Mouse (Mus musculus) regulatory T cell (primary cell): ENCODE results near the gene Tspoap1.

Source experiments
- in situ Hi-C: fragments of 300-600 bp; cut with MboI, MseI; formaldehyde crosslinking; loops from one replicate; pipeline ENCODE4 v1.15.1; 2025; ENCODE audit warnings: high pct_unique_total_duplicates

Tspoap1 gene

GRCm38 (mm10) chr11:87758957-87759608 lies 1.3 kb upstream of the Tspoap1 start:
- in situ Hi-C loops: no loop called here

DNA sequence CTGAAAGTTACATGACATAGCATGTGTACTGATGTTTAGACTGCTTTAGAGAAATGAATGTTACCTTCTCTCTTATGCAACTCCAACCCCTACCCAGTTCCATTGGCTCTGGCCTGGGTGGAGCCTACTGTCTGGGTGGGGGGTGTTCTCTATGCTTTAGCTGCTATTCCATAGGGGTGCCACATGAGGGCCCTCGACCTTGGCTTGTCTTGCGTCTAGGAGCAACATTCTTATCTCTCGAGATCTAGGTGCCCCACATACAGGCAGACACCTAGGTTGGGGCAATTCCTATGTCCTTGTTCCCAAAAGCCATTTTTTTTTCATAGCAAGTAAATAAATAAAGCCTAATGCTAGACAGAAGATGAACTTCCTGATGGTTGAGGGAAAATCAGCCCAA lies 734 bp upstream of the Tspoap1 start:
- in situ Hi-C loops: no loop called here

GRCm38 (mm10) chr11:87761181-87761721 lies 910 bp downstream of the Tspoap1 start:
- in situ Hi-C loops: no loop called here

GRCm38 (mm10) chr11:87761806-87762701 lies 1.7 kb downstream of the Tspoap1 start:
- in situ Hi-C loops: no loop called here

DNA sequence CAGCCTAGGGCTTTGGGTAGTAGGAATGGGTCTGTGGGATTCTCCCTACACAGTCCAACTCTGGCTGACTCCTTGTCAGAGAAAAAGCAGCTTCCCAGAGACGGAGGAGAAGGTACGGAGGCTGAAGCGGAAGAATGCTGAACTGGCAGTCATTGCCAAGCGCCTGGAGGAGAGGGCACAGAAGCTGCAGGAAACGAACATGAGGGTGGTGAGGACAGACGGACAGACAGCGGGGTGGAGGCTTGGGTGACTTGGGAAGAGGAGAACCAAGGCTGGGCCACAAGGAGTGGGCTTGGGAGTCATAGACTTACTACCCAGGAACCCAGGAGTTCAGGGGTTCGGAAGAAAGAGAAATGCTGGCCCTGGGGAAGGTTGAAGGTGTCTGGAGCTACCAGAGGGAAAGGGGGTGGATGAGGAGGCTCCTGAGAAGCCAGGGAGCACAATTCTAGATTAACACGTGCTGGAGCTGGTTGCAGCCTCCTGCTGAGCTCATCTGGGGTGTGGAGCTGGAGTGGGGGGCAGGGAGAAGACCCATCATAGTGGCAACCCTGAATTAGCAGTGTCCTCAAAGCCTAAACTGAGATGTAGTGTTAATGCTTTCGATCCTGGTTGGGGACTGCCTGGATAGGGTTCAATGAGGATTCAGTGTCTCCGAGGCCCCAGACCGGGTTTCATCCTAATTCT lies 2.5 kb downstream of the Tspoap1 start:
- in situ Hi-C loops: no loop called here

DNA sequence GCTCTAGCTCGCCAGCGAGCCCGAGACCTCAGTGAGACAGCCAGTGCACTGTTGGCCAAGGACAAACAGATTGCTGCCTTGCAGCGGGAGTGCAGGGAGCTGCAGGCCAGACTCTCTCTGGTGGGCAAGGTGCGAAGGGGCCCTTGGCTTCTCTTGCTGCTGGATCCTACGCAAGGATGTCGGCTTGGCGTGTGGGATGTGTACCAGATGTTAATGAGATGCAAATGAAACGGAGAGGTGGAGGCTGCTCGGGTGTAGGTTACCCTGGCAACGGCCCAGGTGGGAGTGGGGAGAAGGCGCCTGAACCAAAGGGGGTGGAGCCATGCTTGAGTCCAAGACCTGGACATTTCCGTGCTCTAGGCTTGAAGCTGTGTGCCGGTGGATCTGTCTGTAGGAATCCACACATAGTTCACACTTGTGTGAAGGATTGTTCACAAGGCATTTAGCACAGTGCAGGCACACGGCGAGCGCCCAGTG lies 3.2 kb downstream of the Tspoap1 start:
- in situ Hi-C loops: no loop called here

GRCm38 (mm10) chr11:87763988-87764876 lies 3.9 kb downstream of the Tspoap1 start:
- in situ Hi-C loops: no loop called here

DNA sequence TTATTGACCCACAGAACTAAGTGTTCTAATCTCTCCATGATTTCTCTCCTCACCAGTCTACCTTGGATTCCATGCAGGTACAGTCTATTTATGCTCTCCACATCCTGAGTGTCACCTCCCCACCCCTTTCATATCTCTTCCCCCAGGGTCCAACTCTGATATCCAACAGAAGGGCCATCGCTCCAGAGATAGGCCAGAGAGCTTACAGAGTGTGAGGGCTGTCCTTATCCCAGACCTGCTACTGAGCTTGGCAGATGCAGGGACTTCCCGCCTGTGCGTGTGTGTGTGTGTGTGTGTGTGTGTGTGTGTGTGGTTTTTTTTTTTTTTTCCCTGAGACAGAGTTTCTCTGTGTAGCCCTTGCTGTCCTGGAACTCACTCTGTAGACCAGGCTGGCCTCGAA lies 8.4 kb downstream of the Tspoap1 start:
- in situ Hi-C loops: loop anchor here (5.0 kb wide), 1 partner anchor 41 kb away; no protein-coding TSS in a partner anchor

- in situ Hi-C loops: no loop called here
Observed at GRCm38 (mm10) chr11:87770989-87771388, 10.6 kb downstream of the Tspoap1 start.

DNA sequence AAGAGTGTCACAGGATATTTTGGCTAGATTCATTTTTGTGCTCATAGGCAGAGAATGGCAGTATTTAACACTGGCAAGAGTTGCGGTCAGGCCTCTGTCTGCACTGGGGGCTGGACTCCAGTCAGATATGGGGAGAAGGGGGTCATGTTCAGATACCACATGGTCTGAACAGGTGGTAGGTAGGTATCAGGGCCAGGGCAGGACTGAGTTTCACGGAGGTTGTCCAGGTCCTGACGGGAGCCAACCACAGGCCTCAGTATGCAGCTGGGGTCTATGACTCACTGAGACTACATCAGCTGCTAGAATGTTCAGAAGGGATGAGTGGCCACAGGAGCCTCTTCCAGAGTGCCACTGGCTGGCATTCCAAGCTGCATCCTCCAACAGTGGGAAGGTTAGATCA lies 12.0 kb downstream of the Tspoap1 start:
- in situ Hi-C loops: no loop called here

DNA sequence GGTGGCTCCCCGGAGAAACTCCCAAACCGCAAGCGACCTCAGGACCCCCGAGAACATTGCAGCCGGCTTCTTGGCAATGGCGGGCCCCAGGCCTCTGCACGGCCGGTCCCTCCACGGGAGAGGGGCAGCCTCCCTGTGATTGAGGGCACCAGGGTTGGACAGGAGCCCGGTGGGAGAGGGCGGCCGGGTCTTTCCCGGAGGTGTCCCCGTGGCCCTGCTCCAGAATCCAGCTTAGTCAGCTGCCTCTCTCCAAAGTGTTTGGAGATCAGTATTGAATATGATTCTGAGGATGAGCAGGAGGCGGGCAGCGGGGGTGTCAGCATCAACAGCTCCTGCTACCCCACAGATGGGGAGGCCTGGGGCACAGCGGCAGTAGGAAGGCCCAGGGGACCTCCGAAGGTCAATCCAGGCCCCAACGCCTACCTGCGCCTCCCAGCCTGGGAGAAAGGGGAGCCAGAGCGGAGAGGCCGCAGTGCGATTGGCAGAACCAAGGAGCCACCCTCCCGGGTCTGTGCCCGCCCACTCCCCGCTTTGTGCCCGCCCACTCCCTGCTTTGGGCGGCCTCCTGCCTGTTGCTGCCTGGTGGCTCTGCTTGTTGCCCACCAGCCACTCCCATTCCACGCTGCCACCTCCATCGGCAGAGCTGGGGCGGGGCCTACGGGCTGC lies 17.9 kb downstream of the Tspoap1 start:
- in situ Hi-C loops: no loop called here

DNA sequence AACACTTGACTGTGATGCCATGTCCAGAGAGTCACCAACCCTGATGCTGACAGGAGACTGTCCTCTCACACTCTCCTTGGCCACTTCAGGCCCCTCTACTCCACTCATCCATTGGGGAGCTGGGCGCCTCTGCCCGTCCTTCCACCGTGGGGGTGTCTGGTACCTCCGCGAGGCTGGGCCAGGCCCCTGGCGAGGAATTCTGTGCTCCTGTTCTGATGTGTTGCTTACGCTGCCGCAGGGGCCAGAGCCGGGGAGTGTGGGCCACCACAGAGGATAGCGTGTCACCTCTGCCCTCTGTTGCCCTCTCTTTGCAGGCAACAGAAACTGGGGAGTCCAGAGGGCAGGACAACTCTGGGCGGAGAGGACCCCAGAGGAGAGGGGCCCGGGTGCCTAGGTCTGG lies 18.6 kb downstream of the Tspoap1 start:
- in situ Hi-C loops: no loop called here

GRCm38 (mm10) chr11:87779392-87779791 lies 19.1 kb downstream of the Tspoap1 start:
- in situ Hi-C loops: no loop called here

DNA sequence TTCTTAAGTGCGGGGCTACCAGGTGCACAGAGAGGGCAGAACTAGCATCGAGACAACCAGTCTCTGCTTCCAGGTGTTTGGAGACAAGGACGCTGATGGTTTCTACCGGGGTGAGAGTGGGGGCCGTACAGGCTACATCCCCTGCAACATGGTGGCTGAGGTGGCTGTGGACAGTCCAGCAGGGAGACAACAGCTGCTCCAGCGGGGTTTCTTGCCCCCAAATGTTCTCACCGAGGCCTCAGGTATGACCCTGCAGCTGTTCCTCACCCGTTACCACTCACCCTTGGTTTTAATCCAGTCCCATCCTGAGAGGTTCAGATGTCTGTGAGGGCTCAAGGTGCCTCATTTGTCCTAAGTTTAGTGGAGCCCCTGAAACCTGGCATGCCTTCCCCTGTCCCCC lies 19.8 kb downstream of the Tspoap1 start:
- in situ Hi-C loops: no loop called here

GRCm38 (mm10) chr11:87790088-87790487 lies 29.7 kb downstream of the Tspoap1 start:
- in situ Hi-C loops: no loop called here

GRCm38 (mm10) chr11:87793460-87793859 lies 33.1 kb downstream of the Tspoap1 start, which contains the start of gene Mpo:
Gene Mpo, plus strand, starts transcription at chr11:87793581.
- in situ Hi-C loops: no loop called here

DNA sequence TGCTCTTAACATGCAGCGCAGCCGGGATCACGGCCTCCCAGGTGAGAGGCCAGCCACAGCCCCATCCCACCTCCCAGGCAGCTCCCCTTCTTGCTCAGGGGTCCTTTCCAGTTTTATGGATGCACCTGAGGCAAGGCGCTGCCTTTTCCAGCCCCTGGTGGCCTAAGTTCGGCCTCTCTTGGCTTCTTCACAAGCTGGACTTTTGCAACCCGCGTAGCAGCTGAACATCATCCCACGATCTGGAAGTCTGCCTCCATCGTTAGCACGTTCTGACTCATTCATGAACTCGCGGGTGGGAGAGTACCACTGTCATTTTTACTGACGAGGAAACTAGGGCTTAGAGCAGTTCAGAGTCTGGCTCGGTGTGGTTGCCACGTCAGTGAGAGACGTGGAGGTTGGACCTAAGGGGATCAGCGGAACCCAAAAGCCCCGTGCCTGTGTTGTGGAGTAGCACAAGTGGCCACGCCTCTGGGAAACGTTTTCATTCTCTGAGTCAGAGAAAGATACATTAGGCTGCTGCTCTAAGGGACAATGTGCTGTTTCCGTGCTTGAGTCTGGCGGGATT lies 41.5 kb downstream of the Tspoap1 start:
- in situ Hi-C loops: no loop called here

- in situ Hi-C loops: no loop called here
Observed at GRCm38 (mm10) chr11:87802621-87803020, 42.3 kb downstream of the Tspoap1 start.

DNA sequence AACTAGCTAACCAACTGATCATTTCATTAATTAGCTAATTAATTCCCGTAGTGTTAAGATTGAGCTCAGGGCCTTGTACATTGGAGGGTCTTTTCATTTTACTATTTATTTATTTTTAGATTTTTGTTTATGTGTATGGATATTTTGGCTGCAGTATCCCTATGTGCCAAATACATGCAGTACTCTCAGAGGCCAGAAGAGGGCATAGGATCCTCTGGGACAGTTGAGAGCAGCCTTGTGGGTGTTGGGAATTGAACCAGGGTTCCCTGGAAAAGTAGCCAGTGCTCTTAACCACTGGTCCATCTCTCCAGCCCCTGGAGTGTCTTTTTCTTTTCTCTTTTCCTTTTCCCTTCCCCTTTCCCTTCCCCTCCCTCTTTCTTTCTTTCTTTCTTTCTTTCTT lies 45.1 kb downstream of the Tspoap1 start:
- in situ Hi-C loops: no loop called here

DNA sequence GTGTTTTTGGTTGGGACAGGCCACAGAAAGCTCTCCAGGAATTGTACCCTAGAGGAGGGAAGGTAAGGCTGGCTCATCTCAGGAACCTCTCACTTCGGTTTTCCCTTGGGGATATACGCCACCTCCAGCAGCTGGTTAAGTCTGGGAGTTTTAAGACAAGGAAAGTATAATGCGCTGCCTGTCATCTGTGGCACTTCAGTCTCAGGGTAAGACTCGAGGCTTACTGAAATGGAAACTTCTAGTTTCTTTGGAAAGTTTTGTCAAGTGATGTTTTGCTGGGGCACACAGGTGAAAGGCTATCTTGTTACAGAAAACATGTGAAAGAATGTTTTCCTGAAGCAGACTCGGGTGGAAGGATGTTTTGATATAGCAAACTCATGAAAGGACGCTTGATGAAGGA lies 47.1 kb downstream of the Tspoap1 start:
- in situ Hi-C loops: no loop called here
